Mouse (Mus musculus) splenic B cell, adult 2 months (primary cell): ENCODE measurements around the gene Tbc1d14.

Source experiments
- DNase-seq: peaks from one replicate; pipeline ENCODE4 v3.0.0-alpha.2; 2011; ENCODE audit warnings: low read depth, low spot score
- H3K27me3 ChIP-seq: 2 replicates; pipeline ENCODE4 v1.6.1; 2012; ENCODE audit warnings: mild to moderate bottlenecking, low read length, moderate library complexity, mixed read lengths; ENCODE audit not compliant: control insufficient read depth, poor library complexity, insufficient read depth, severe bottlenecking
- H3K36me3 ChIP-seq: 2 replicates; pipeline ENCODE4 v1.6.1; 2012; ENCODE audit warnings: mild to moderate bottlenecking, low read length, moderate library complexity, mixed read lengths; ENCODE audit not compliant: control insufficient read depth, poor library complexity, insufficient read depth, severe bottlenecking

The Tbc1d14 gene

GRCm38 (mm10) chr5:36570098-36570497 is 23.0 kb downstream of the Tbc1d14 start:
- H3K36me3 ChIP-seq: peaks cover 3% of the 10 kb centered on the region; the same call in 1 of the 2 replicates
- no peaks in the 10 kb centered on the region for H3K27me3 ChIP-seq
- no peak for DNase-seq

- no peaks in the 10 kb centered on the region for H3K27me3 ChIP-seq
- H3K36me3 ChIP-seq: peaks cover 3% of the 10 kb centered on the region; the same call in 1 of the 2 replicates
- no peak for DNase-seq
Observed at GRCm38 (mm10) chr5:36568118-36568517, 25.0 kb downstream of the Tbc1d14 start.

- Histone ChIP-seq H3K27me3 (no peaks in the 10 kb centered on the region), H3K36me3 (peaks cover 3% of the 10 kb centered on the region; the same call in 1 of the 2 replicates)
- DNase-seq: no peak
Observed at GRCm38 (mm10) chr5:36567627-36568026, 25.4 kb downstream of the Tbc1d14 start.

- no peak for DNase-seq
- no peaks in the 10 kb centered on the region for H3K27me3 ChIP-seq
- no peaks in the 10 kb centered on the region for H3K36me3 ChIP-seq
Observed at GRCm38 (mm10) chr5:36564530-36564929, 28.5 kb downstream of the Tbc1d14 start.

GRCm38 (mm10) chr5:36563741-36564140 is 29.3 kb downstream of the Tbc1d14 start:
- no peaks in the 10 kb centered on the region for H3K36me3 ChIP-seq
- DNase-seq: peak; percentile 76
- no peaks in the 10 kb centered on the region for H3K27me3 ChIP-seq

- Histone ChIP-seq H3K36me3 (no peaks in the 10 kb centered on the region), H3K27me3 (no peaks in the 10 kb centered on the region)
- peak; percentile 94 for DNase-seq
Observed at GRCm38 (mm10) chr5:36562791-36563445, 30.2 kb downstream of the Tbc1d14 start.

GRCm38 (mm10) chr5:36561509-36561908 is 31.6 kb downstream of the Tbc1d14 start:
- Histone ChIP-seq H3K36me3 (no peaks in the 10 kb centered on the region), H3K27me3 (no peaks in the 10 kb centered on the region)
- no peak for DNase-seq

GRCm38 (mm10) chr5:36560490-36560889 is 32.6 kb downstream of the Tbc1d14 start:
- no peaks in the 10 kb centered on the region for H3K36me3 ChIP-seq
- no peak for DNase-seq
- H3K27me3 ChIP-seq: no peaks in the 10 kb centered on the region

GRCm38 (mm10) chr5:36559510-36560235 is 33.4 kb downstream of the Tbc1d14 start:
- DNase-seq: no peak
- Histone ChIP-seq H3K36me3 (no peaks in the 10 kb centered on the region), H3K27me3 (no peaks in the 10 kb centered on the region)

GRCm38 (mm10) chr5:36559106-36559505 is 34.0 kb downstream of the Tbc1d14 start:
- no peaks in the 10 kb centered on the region for H3K36me3 ChIP-seq
- no peak for DNase-seq
- no peaks in the 10 kb centered on the region for H3K27me3 ChIP-seq

GRCm38 (mm10) chr5:36558526-36558925 is 34.5 kb downstream of the Tbc1d14 start:
- Histone ChIP-seq H3K36me3 (no peaks in the 10 kb centered on the region), H3K27me3 (no peaks in the 10 kb centered on the region)
- no peak for DNase-seq

GRCm38 (mm10) chr5:36557584-36558308 is 35.3 kb downstream of the Tbc1d14 start:
- no peaks in the 10 kb centered on the region for H3K36me3 ChIP-seq
- no peaks in the 10 kb centered on the region for H3K27me3 ChIP-seq
- no peak for DNase-seq

GRCm38 (mm10) chr5:36556906-36557305 is 36.2 kb downstream of the Tbc1d14 start:
- Histone ChIP-seq H3K36me3 (no peaks in the 10 kb centered on the region), H3K27me3 (no peaks in the 10 kb centered on the region)
- no peak for DNase-seq

- Histone ChIP-seq H3K27me3 (no peaks in the 10 kb centered on the region), H3K36me3 (no peaks in the 10 kb centered on the region)
- DNase-seq: no peak
Observed at GRCm38 (mm10) chr5:36556289-36556688, 36.8 kb downstream of the Tbc1d14 start.

GRCm38 (mm10) chr5:36554496-36554895 is 38.6 kb downstream of the Tbc1d14 start:
- DNase-seq: no peak
- 0 out of 2 replicates have a peak, but pooled peaks cover 2% of the 10 kb centered on the region for H3K36me3 ChIP-seq
- H3K27me3 ChIP-seq: no peaks in the 10 kb centered on the region
